Mouse (Mus musculus) left cerebral cortex, postnatal 14 days (tissue): Measurements from ENCODE around the gene Zkscan1. TPM values are rescaled to one million over a fixed set of nuclear protein-coding genes. Genes with fewer than 3 reads are reported as not detected.
A peak's percentile ranks its signal among the peaks of the same experiment; 100 is the strongest.
"Not testable (repeated sequence)": the region's sequence is repeated elsewhere in the genome, so short reads cannot be mapped to it uniquely, and the experiment has no call there.

Experiments
- DNase-seq, 2 experiments: peaks; one replicate each; pipeline ENCODE4 v3.0.0; 2021 to 2022; ENCODE audit warnings: low spot score in 2 of 2, mixed read lengths in 1 of 2
- intact Hi-C: fragments of 180-260 bp; cut with DNase I; formaldehyde crosslinking; loops from one replicate; pipeline ENCODE4 v1.15.1; 2025
- long read RNA-seq, 2 experiments: library from polyadenylated mRNA; stranded (forward); transcript quantifications; one replicate each; pipeline ENCODE4 v2.0.0; 2021
- total RNA-seq, 2 experiments: library from RNA; stranded (reverse); gene quantifications; 2 replicates each; pipeline ENCODE4 v1.2.3; 2021

Zkscan1 gene
- 10 to 100 TPM; 39.2 to 40.4 TPM for total RNA-seq
- long read RNA-seq, experiment 1, full-length matches to known transcripts = 2 of 2 reads
- long read RNA-seq, experiment 1, partial matches to known transcripts = 0 of 2 reads
- long read RNA-seq, experiment 1, other reads (novel, unspliced or antisense) = 0 of 2 reads
- long read RNA-seq, experiment 2, full-length matches to known transcripts = 5 of 8 reads
- long read RNA-seq, experiment 2, partial matches to known transcripts = 1 of 8 reads
- long read RNA-seq, experiment 2, other reads (novel, unspliced or antisense) = 2 of 8 reads

- intact Hi-C loops = no loop called here
- peak; percentile 78 to 88 for DNase-seq
Measured at GRCm38 (mm10) chr5:138084996-138085395, at the start of gene Zkscan1. TSS of gene Zkscan1 (plus strand) at chr5:138085084.

- intact Hi-C loops, DNase-seq: not testable (repeated sequence)
Measured at GRCm38 (mm10) chr5:138052894-138053293, 32.0 kb upstream of the Zkscan1 start, which contains the start of gene Smok3c. TSS of gene Smok3c (plus strand) at chr5:138053194.

- DNase-seq = no peak
- intact Hi-C loops = no loop called here
Measured at GRCm38 (mm10) chr5:138073803-138074202, 11.1 kb upstream of the Zkscan1 start.

DNA sequence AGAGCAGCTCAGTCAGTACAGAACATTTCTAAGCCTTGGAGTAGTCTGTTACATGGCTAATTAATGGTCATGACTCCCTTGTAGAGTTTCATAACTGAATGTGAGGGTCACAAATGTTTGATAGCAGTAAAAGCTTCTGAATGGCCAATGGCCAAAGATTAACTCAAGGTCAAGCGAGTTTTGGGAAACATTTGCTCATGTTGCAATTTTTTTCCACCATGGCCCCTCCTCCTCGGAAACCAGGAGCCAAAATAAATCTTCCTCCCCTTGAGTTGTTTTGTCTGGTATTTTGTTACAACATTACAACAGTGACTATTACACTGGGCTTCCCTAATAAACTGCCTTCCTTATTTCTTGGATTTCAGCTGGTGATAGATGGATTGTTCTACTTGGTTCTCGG, 9.2 kb upstream of the Zkscan1 start:
- intact Hi-C loops = no loop called here
- DNase-seq = no peak

DNA sequence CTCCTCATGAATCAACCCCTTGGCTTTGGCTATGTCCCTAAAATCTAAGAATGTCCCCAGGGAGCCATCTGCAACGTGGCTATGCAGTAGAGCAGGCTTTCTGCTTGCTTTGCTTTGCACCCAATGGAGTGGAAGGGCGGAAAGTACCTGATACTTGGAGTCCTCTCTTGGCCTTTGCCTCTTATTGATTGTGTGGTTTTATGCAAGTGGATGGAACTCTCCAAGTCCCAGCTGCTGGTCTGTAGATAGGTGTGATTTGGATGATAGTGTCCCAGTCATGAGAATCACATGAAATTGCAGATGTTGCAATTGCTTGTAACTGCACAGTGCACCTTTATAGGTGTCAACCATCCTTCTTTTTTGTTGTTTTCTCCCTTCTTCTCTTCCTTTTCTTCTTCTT, 8.7 kb upstream of the Zkscan1 start:
- no peak for DNase-seq
- intact Hi-C loops = no loop called here

GRCm38 (mm10) chr5:138080456-138080855, 4.4 kb upstream of the Zkscan1 start:
- intact Hi-C loops = no loop called here
- no peak for DNase-seq

- DNase-seq = no peak
- intact Hi-C loops = no loop called here
Measured at GRCm38 (mm10) chr5:138081446-138081845, 3.4 kb upstream of the Zkscan1 start.

DNA sequence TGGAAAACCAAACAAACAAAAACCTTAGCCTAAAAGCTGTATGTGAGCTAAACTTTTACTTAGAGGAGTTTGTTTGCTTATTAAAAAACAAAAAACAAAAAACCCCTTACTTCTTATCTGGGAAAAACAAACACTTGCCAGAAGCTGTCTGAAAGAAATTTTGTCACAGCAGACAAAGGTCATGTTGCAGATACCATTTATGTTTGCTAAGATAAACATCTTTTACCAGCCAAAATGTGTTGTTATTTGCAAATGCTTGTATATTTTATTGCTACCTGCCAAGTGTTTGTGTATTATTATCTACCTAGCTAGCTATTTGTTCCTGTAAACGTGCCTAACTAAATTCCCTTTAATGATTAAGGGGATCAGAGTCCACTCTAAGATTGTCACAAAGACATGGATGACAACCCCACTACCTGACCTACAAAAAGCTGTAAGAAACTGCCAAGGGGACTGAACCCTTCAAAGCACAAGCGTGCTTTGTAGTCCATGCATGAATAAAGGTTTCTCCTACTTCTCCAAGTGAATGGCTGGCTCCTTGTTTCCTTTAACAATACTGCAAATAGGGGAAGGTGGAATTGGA, 1.5 kb upstream of the Zkscan1 start:
- DNase-seq = no peak
- intact Hi-C loops = no loop called here

DNA sequence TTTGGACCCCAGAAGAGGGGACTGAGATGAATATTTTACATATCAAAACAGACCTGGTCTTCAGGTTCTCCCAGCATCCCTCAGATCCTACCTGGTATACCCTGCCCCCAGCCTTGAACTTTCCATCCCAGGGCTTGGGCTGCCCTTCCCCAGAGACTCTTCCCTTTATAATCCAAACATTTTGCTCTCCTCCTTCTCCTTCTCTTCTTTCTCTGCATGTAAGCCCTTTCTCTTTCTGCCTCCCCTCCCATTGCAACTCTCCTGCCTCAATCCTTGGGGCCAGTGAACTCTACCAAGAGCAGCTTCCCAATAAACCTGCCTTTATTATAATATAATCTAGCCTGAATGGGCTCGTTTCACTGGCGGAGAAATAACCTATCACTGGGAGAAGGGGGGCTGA, 948 bp upstream of the Zkscan1 start:
- intact Hi-C loops = no loop called here
- DNase-seq = no peak

DNA sequence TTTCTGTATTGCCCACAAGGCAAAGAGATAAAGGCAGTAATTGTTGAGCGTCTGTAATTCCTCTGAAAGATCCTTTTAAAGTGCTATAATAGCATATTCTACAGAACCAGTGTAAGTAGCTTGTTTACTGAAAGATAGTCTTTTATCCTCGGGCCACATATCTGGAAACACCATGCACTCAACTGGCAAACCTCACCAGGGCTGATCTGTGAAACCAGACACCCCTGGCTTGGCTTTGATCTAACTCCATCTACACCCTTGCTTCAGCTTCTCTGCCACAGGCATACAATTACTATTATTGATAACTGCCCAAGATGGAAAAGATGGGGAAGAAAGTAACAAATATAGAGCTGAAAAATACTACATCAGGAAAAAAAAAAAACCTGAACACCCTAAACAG, 377 bp upstream of the Zkscan1 start:
- DNase-seq = no peak
- intact Hi-C loops = no loop called here

- intact Hi-C loops = no loop called here
- DNase-seq = peak; percentile 15 to 34
Measured at GRCm38 (mm10) chr5:138085421-138085911, 582 bp downstream of the Zkscan1 start.

DNA sequence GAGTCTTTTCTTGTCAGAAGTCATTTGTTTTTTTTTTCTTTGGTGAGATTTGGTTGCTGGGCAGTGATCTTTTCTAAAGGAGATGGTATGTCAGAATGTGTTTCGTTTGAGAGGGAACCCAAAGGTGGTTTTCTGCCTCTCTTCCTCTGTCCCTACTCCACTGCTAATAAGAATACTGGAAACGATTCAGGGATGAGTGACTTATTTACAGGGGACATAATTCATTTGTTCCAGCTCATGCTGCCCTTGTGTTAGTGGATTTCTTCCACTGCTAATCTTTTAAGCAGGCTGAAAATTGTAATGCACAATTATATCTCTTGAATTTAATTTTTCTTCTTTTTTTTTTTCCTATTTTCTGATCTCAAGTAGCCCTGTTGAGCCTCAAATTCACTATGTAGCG, 2.0 kb downstream of the Zkscan1 start:
- DNase-seq = no peak
- intact Hi-C loops = no loop called here

DNA sequence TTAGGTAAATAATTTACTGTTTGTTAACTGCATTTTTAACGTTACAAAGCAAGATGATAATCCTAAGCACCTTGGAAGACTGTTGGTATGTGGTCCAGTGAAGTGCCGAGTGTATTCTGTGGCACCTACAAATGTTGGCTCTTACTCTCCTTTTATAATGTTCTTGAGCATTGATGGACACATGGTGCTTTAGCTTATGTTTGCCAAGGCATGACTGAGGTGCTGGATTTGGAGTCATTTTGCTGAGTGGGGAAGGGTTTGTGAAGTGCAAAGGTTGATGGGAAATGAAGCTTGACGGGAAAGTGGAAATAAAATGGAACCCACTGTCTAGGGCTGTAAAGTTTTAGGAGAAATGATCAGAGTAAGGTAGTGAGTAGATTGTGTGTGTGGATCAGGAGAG, 3.5 kb downstream of the Zkscan1 start:
- intact Hi-C loops = no loop called here
- no peak for DNase-seq

DNA sequence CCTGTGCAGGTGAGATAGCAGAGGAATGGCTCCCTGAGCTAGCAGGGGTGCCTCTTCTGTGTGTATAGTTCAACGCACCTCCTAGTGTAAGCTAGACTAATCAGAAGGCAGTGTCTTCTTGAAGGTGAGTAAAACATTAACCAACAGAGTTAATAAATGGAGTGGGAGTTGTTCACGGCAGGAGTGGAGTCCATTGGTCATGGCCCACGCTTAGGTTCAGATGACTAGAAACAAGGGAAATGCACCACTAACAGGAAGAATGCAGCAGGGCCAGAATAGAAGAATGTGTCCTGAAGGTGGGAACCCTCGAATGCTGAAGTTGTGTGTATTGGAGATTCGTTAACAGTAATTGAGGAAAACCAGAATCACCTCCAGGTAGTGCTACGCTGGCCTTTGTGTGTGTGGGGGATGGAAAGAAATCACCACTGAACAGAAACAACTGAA, 4.2 kb downstream of the Zkscan1 start:
- no peak for DNase-seq
- intact Hi-C loops = no loop called here

DNA sequence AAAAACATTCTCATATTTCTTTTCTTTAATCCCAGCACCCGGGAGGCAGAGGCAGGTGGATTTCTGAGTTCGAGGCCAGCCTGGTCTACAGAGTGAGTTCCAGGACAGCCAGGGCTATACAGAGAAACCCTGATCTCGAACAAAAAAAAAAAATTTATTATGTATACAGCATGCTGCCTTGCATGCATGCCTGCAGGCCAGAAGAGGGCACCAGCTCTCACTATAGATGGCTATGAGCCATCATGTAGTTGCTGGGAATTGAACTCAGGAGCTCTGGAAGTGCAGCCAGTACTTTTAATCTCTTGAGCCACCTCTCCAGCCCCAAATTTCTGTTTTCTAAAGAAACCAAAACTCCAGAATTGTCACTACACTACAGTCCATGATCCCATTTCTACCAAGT, 5.4 kb downstream of the Zkscan1 start:
- intact Hi-C loops = no loop called here
- DNase-seq = no peak

GRCm38 (mm10) chr5:138090737-138091136, 5.9 kb downstream of the Zkscan1 start:
- intact Hi-C loops = no loop called here
- no peak for DNase-seq

DNA sequence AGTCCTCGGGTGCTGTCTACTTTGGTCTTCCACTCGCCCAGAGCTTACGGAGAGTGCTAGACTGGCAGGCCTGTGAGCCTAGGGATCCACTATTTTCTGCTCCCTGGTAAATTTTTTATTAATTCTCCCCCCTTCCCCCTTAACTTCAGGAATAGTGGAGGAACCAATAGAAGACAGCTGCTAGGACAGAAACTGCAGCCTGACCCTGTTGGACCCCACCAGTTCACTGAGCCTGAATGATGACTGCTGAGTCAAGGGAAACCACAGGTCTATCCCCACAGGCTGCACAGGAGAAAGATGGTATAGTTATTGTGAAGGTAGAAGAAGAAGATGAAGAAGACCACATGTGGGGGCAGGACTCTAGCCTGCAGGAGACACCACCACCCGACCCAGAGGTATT, 7.9 kb downstream of the Zkscan1 start:
- no peak for DNase-seq
- intact Hi-C loops = no loop called here

- intact Hi-C loops = no loop called here
Measured at GRCm38 (mm10) chr5:138094474-138094873, 9.6 kb downstream of the Zkscan1 start.

DNA sequence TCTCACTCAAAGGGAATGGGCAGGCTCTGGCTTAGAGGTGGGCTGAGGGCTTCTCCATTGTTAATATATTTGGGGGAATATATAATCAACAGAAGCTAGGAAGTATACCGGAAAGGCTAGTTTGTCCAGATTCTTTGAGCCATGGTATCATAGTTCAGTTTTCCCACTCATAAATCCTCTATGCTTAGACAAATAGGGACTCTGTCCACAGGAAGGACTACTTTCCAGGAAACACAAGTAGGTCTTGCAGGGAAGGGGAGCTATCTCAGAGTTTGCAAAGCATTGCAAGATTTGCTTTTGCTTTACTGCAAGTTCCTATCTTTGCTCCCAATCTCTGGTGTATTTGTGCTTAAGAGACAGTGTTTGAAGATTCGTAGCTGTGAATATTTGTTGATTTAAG, 20.1 kb downstream of the Zkscan1 start:
- intact Hi-C loops = no loop called here

More at GRCm38 (mm10) chr5:138094474-138094873, 9.6 kb downstream of the Zkscan1 start:
- DNase-seq = no peak

GRCm38 (mm10) chr5:138107130-138107529, 22.2 kb downstream of the Zkscan1 start:
- intact Hi-C loops = no loop called here

More for the DNA sequence above, 20.1 kb downstream of the Zkscan1 start:
- DNase-seq = no peak

GRCm38 (mm10) chr5:138109847-138110396, 25.0 kb downstream of the Zkscan1 start:
- DNase-seq = not testable (repeated sequence)
- intact Hi-C loops = loop anchor here (10.0 kb wide), 2 partner anchors 225 to 325 kb away; partner anchors contain the start of genes Mepce and Zcwpw1

More at GRCm38 (mm10) chr5:138107130-138107529, 22.2 kb downstream of the Zkscan1 start:
- no peak for DNase-seq
